Mouse (Mus musculus) thymus, postnatal 0 days (tissue): ENCODE measurements around the gene Fbxl17. TPM values are rescaled to one million over a fixed set of nuclear protein-coding genes. Genes with fewer than 3 reads are reported as not detected.

Experiments used
- DNase-seq: peaks from one replicate; pipeline ENCODE4 v3.0.0-alpha.2; 2015; ENCODE audit warnings: low spot score
- polyA plus RNA-seq: library from polyadenylated mRNA; unstranded; fragments of >200 nt; fragmentation: Nextera tagmentation; extraction: Ambion mirVana; gene quantifications from 2 replicates; pipeline ENCODE4 v1.2.1, GENCODE M21; 2015

Fbxl17 gene
- polyA plus RNA-seq, 1 experiment from 2014 or later = 5.8 TPM

GRCm38 (mm10) chr17:63220821-63221220, 279.0 kb downstream of the Fbxl17 start:
- no peak for DNase-seq

GRCm38 (mm10) chr17:63217016-63217415, 282.8 kb downstream of the Fbxl17 start:
- DNase-seq = no peak

GRCm38 (mm10) chr17:63212018-63212417, 287.8 kb downstream of the Fbxl17 start:
- no peak for DNase-seq

GRCm38 (mm10) chr17:63209151-63209550, 290.7 kb downstream of the Fbxl17 start:
- no peak for DNase-seq

GRCm38 (mm10) chr17:63208346-63208745, 291.5 kb downstream of the Fbxl17 start:
- no peak for DNase-seq

- no peak for DNase-seq
Measured at GRCm38 (mm10) chr17:63207714-63208113, 292.1 kb downstream of the Fbxl17 start.

GRCm38 (mm10) chr17:63205316-63205715, 294.5 kb downstream of the Fbxl17 start:
- DNase-seq = no peak

- DNase-seq = no peak
Measured at GRCm38 (mm10) chr17:63203582-63204190, 296.1 kb downstream of the Fbxl17 start.

- no peak for DNase-seq
Measured at GRCm38 (mm10) chr17:63198703-63199102, 301.1 kb downstream of the Fbxl17 start.

GRCm38 (mm10) chr17:63195496-63195895, 304.3 kb downstream of the Fbxl17 start:
- no peak for DNase-seq

- no peak for DNase-seq
Measured at GRCm38 (mm10) chr17:63193196-63193595, 306.6 kb downstream of the Fbxl17 start.

- no peak for DNase-seq
Measured at GRCm38 (mm10) chr17:63191345-63191744, 308.5 kb downstream of the Fbxl17 start.

GRCm38 (mm10) chr17:63189274-63189673, 310.5 kb downstream of the Fbxl17 start:
- DNase-seq = no peak

- DNase-seq = no peak
Measured at GRCm38 (mm10) chr17:63185531-63185930, 314.3 kb downstream of the Fbxl17 start.

GRCm38 (mm10) chr17:63184844-63185504, 314.8 kb downstream of the Fbxl17 start:
- no peak for DNase-seq

GRCm38 (mm10) chr17:63183431-63183830, 316.4 kb downstream of the Fbxl17 start:
- no peak for DNase-seq

- DNase-seq = no peak
Measured at GRCm38 (mm10) chr17:63181661-63182060, 318.2 kb downstream of the Fbxl17 start.

- no peak for DNase-seq
Measured at GRCm38 (mm10) chr17:63180042-63180441, 319.8 kb downstream of the Fbxl17 start.

- no peak for DNase-seq
Measured at GRCm38 (mm10) chr17:63178331-63178730, 321.5 kb downstream of the Fbxl17 start.

- DNase-seq = no peak
Measured at GRCm38 (mm10) chr17:63176411-63176810, 323.4 kb downstream of the Fbxl17 start.

GRCm38 (mm10) chr17:63172697-63173096, 327.1 kb downstream of the Fbxl17 start:
- DNase-seq = no peak

GRCm38 (mm10) chr17:63171890-63172491, 327.8 kb downstream of the Fbxl17 start:
- DNase-seq = no peak

- DNase-seq = peak; percentile 35
Measured at GRCm38 (mm10) chr17:63171264-63171663, 328.6 kb downstream of the Fbxl17 start.
